Mouse (Mus musculus) heart, adult 8-10 months (tissue): ENCODE measurements around the gene Cux2. TPM values are rescaled to one million over a fixed set of nuclear protein-coding genes. Genes with fewer than 3 reads are reported as not detected.
"Not testable (repeated sequence)": the region's sequence is repeated elsewhere in the genome, so short reads cannot be mapped to it uniquely, and the experiment has no call there.

Experiments
- DNase-seq: peaks from one replicate; pipeline ENCODE4 v3.0.0; 2022; ENCODE audit warnings: low spot score
- total RNA-seq, 4 experiments: library from RNA; stranded (reverse); gene quantifications; 2 replicates each; pipeline ENCODE4 v1.2.4; 2022

The Cux2 gene
- total RNA-seq, 4 experiments from 2014 or later, result 16.1 to 21.3 (median 20.0) TPM

- no peak for DNase-seq
Observed at GRCm38 (mm10) chr5:121871515-121872030, 178.3 kb downstream of the Cux2 start.

GRCm38 (mm10) chr5:121870832-121871231 lies 179.1 kb downstream of the Cux2 start:
- no peak for DNase-seq

GRCm38 (mm10) chr5:121867963-121868362 lies 181.9 kb downstream of the Cux2 start:
- no peak for DNase-seq

- no peak for DNase-seq
Observed at GRCm38 (mm10) chr5:121864330-121864729, 185.6 kb downstream of the Cux2 start.

GRCm38 (mm10) chr5:121861964-121862363 lies 187.9 kb downstream of the Cux2 start:
- no peak for DNase-seq

GRCm38 (mm10) chr5:121858427-121858826 lies 191.5 kb downstream of the Cux2 start:
- no peak for DNase-seq

- DNase-seq, result no peak
Observed at GRCm38 (mm10) chr5:121856740-121857139, 193.2 kb downstream of the Cux2 start.

GRCm38 (mm10) chr5:121854768-121855167 lies 195.1 kb downstream of the Cux2 start:
- no peak for DNase-seq

GRCm38 (mm10) chr5:121853368-121854051 lies 196.4 kb downstream of the Cux2 start:
- no peak for DNase-seq

GRCm38 (mm10) chr5:121849478-121850349 lies 200.2 kb downstream of the Cux2 start:
- DNase-seq, result no peak

- DNase-seq, result peak; percentile 94
Observed at GRCm38 (mm10) chr5:121848743-121849142, 201.2 kb downstream of the Cux2 start, which contains the start of gene Pheta1. Gene Pheta1 (plus strand): TSS chr5:121848984.

- no peak for DNase-seq
Observed at GRCm38 (mm10) chr5:121848035-121848519, 201.8 kb downstream of the Cux2 start.

- DNase-seq, result not testable (repeated sequence)
Observed at GRCm38 (mm10) chr5:121847269-121847668, 202.6 kb downstream of the Cux2 start.

GRCm38 (mm10) chr5:121846322-121846721 lies 203.6 kb downstream of the Cux2 start:
- DNase-seq, result no peak

GRCm38 (mm10) chr5:121845361-121845760 lies 204.5 kb downstream of the Cux2 start:
- no peak for DNase-seq

GRCm38 (mm10) chr5:121843138-121843905 lies 206.6 kb downstream of the Cux2 start:
- DNase-seq, result no peak

GRCm38 (mm10) chr5:121842665-121843118 lies 207.2 kb downstream of the Cux2 start:
- peak; percentile 85 for DNase-seq

GRCm38 (mm10) chr5:121841973-121842372 lies 207.9 kb downstream of the Cux2 start:
- no peak for DNase-seq

- no peak for DNase-seq
Observed at GRCm38 (mm10) chr5:121841516-121841915, 208.4 kb downstream of the Cux2 start.

- DNase-seq, result no peak
Observed at GRCm38 (mm10) chr5:121839128-121839473, 210.8 kb downstream of the Cux2 start.

- DNase-seq, result peak; percentile 83
Observed at GRCm38 (mm10) chr5:121838341-121839127, 211.4 kb downstream of the Cux2 start.
